Mouse (Mus musculus) embryo, embryonic 11.5 days (tissue): ENCODE results near the gene Gm1110.
"Not testable (repeated sequence)": the region's sequence is repeated elsewhere in the genome, so short reads cannot be mapped to it uniquely, and the experiment has no call there.

ENCODE experiments used
- DNase-seq: peaks from one replicate; pipeline ENCODE4 v3.0.0-alpha.2; 2012; ENCODE audit warnings: low read depth, low spot score

The Gm1110 gene

DNA sequence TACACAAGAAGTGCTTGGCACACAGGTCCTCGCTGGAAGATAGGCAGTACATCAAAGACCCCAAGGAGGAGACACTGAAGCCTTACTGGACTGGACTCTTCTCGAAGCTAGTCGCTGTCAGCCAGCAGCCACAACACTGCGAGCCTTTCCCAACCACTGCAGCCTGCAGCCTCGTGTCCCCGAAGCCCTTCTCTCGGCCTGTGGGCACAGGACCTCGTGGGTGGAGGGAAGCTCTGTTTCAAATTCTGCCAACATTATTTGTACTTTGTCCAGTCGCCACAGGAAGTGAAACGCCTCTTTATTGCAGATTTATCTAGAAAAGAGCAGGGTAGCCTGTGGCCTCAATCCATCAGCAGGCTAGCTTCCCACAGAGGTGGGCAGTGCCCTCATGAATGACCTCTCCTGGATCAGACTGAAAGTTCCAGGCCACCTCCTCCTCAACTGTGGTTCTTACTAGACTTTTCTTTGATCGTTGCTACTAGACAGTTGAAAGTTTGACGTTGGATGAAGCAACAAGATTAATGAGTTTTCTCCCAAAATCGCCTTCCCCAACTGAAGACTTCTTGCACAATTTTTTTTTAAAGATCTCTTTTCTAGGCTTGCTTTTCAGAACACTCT lies at the start of gene Gm1110:
Gene Gm1110 (minus strand): TSS at position 203 of the 618 bp plus-strand sequence.
- DNase-seq, result no peak

DNA sequence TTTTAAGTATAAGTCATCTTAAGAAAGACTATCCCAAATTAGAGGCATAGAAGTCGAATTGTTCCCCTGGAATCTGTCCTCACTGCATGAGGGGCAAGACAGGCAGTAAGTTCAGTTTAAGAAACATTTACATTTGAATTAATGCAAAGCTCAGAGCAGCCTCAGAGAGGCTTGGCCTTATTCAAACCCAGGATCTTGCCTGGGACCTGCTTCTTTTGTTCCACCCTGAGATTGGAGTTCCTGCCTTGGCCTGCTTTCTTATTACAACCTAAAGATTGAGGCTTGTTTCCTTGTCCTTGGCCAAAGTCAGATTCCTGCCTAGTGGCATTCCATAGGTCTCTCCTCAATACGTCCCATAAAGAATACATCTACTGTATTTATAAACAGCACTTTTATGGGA lies 24.9 kb upstream of the Gm1110 start:
- no peak for DNase-seq

DNA sequence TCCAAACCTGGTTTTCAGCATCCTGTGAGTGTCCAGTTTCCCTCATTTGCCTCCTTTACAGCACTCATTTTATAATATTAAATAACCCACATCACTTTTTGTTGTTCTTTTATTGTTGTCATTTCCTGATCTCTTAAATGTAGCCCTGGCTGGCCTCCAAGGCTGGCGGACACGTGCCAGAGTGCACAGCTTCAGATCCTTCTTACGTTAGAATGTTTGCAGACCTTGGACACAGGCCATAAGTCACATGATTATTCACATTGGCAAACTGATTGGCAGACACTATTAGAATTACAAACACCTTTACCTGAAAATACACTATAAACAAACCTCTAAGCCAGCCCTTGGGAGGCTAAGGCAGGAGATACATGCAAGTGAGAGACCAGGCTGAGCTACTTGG lies 1.2 kb upstream of the Gm1110 start:
- no peak for DNase-seq

DNA sequence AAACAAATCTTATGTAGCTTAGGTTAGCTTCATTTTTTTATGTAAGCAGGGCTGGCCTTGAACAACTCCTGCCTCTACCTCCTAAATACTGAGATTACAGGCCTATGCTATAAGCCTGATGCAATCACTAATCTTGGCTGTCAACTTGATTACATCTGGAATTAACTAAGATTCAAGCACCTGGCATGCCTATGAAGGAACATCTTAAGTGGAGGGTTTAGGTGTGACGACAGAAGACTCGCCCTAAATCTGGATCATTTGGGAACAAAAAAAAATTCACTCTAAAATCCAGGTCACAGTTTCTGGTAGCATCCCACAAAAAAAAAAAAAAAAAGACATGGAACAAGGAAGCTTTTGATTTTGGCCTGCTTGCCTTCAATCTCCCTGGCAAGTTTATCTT lies 3.1 kb downstream of the Gm1110 start:
- no peak for DNase-seq

DNA sequence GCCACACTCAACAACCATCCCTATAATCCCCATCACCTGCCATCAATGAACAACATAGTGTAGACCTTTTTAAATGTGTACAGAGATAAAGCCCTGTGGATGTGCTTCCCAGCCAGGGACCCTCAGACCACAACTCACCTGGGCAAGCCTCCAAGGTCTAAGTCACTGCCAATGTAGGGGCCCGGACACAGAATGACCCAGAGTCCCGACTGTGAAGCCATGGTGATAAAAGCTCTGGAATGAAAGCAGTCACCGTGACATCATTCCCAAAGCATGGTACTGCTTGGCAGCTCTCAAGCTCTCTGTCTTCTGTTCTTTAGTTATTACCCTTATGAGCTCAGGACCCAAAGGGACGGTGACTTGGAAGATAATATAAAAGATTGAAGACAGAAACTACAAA lies 9.8 kb downstream of the Gm1110 start:
- DNase-seq, result no peak

DNA sequence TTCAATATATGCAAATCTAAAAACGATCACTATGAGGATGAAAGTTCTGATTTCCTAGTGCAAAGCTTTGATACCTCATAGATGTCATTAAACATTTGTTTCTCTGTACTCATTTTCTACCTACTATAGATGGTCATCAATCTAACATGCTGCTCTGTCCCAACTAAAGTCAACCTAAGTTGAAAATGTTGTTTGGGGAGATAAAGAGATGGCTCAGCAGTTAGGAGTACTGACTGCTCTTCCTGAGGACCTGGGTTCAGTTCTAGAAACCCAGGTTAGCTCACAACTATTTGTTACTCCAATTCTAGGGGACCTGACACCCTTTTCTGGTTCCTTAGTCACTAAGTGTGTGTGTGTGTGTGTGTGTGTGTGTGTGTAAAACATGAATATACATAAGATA lies 11.7 kb downstream of the Gm1110 start:
- DNase-seq, result no peak

DNA sequence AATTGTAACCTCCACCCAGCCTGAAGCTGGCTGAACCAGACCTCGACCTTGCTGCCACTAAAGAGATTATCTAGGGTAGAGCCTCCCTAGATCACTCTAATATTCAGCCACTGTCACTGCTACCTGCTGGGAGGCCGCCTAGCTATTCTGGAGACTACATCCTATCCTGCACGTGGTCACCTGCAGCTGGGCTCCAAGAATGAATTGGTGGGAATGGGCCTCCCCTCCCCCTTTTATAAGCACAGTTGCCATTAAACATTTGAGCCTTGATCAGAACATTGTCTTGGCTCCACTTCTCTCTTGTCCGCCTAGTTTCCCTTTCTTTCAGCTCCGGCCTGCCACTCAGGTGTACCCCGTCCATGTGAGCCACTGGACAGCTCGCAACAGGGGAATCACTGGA lies 53.1 kb downstream of the Gm1110 start:
- not testable (repeated sequence) for DNase-seq

DNA sequence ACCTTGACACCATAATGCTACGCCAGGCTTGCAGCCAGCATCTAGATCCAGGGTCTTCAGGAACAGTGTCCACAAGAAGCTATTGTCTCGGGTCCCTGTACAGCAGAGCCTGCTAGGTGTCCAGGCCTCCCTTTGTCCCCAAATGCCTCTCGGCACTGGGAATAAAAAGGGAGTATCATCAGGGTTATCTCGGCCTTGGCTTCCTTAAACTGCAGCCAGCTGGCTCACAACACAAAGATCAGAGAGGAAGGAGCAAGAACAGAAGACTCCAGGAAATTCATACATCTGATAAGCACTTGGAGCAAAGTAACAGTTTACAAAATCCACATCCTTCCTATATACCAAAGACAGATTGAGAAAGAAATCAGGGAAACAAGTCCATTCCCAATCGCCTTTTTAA lies 62.2 kb downstream of the Gm1110 start, which contains the start of gene Glb1l3:
Gene Glb1l3 (minus strand): TSS at position 140 of the 400 bp plus-strand sequence.
- DNase-seq, result no peak

DNA sequence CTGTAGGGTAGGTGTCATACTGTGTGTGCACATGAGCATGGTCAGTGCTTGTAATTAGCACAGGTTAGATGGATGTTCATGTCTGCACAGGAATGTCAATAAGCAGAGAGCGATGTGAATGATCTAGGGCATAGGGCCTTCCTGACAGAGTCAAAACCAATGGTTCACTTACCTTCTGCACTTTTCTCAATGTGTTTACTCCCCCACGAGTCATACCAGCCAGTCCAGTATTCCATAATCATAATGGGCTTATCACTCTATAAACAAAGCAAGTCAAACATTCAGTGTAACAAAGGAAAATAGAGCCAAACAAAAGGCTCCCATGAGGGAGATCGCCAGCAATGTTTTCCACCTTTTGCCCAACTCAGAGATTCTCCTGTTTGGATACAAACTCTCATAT lies 91.8 kb downstream of the Gm1110 start:
- no peak for DNase-seq
